ENCODE assay signal across 14 mouse cellular contexts in genomic region chrX:20931963-20932362, GRCm38 (mm10). TPM values are rescaled to one million over a fixed set of nuclear protein-coding genes. Genes with fewer than 3 reads are reported as not detected.
A peak's percentile ranks its signal among the peaks of the same experiment; 100 is the strongest.
DNase-seq lines count a peak whose midpoint lies in the region; ATAC-seq and TF ChIP-seq lines count a peak whose summit lies in the region.
"Had no signal": no experiment of that assay in that cellular context is flagged by ENCODE, and none has a peak within 500 bp of the region (broad histone marks: within the 10 kb centered on the region; RNA-seq: fewer than 3 reads in every experiment).

No protein-coding gene starts in this region.

- H3K4me2 ChIP-seq in liver, embryonic 11.5 days, result no peak overlapping the region
- H3K4me2 ChIP-seq: heart, embryonic 15.5 days; liver, embryonic 15.5 days; midbrain, embryonic 15.5 days; neural tube, embryonic 15.5 days had no signal

- no peak overlapping the region for H3K4me3 ChIP-seq in liver, adult 2 months (ENCODE audit: insufficient read depth, low read depth, low read length)
- H3K4me3 ChIP-seq in liver, embryonic 11.5 days (ENCODE audit: low read depth, low read length), result no peak overlapping the region
- no peak overlapping the region for H3K4me3 ChIP-seq in hindbrain, embryonic 10.5 days
- H3K4me3 ChIP-seq: heart, embryonic 15.5 days; liver, embryonic 15.5 days; midbrain, embryonic 15.5 days; neural tube, embryonic 15.5 days had no signal

- TF ChIP-seq CTCF in liver, adult 2 months (IDR thresholded peaks at IDR 0.05; ENCODE audit: low read depth, low read length), result no peak

- no peaks in the 10 kb centered on the region; the same call in 1 of the 2 replicates for H3K36me3 ChIP-seq in liver, adult 2 months (ENCODE audit: control insufficient read depth, insufficient read depth, low read length)
- no peaks in the 10 kb centered on the region for H3K36me3 ChIP-seq in liver, embryonic 11.5 days (ENCODE audit: control insufficient read depth, insufficient read depth, low read length)
- peaks cover 59% of the 10 kb centered on the region for H3K36me3 ChIP-seq in hindbrain, embryonic 10.5 days
- H3K36me3 ChIP-seq: liver, embryonic 15.5 days had no signal

- H3K4me1 ChIP-seq in liver, adult 2 months (ENCODE audit: control insufficient read depth, insufficient read depth, low read length), result no peaks in the 10 kb centered on the region
- H3K4me1 ChIP-seq in liver, embryonic 11.5 days (replicated peaks; ENCODE audit: control insufficient read depth, insufficient read depth, low read length), result no peaks in the 10 kb centered on the region
- no peaks in the 10 kb centered on the region for H3K4me1 ChIP-seq in hindbrain, embryonic 10.5 days (replicated peaks)
- H3K4me1 ChIP-seq: heart, embryonic 15.5 days; liver, embryonic 15.5 days; midbrain, embryonic 15.5 days; neural tube, embryonic 15.5 days had no signal

- no peak overlapping the region for H3K9ac ChIP-seq in liver, adult 2 months (ENCODE audit: low read depth, low read length)
- H3K9ac ChIP-seq in liver, embryonic 11.5 days (ENCODE audit: low read depth, low read length), result no peak overlapping the region
- H3K9ac ChIP-seq: heart, embryonic 15.5 days; liver, embryonic 15.5 days; midbrain, embryonic 15.5 days; neural tube, embryonic 15.5 days had no signal

- WGBS in liver, adult 2 months, result 82% methylated on average over 1 of the region's 1 CpGs
- 57% methylated on average over 1 of the region's 1 CpGs for WGBS in liver, embryonic 11.5 days
- WGBS in hindbrain, embryonic 10.5 days, result 77% methylated on average over 1 of the region's 1 CpGs

- H3K79me2 ChIP-seq in liver, adult 2 months (ENCODE audit: control insufficient read depth, insufficient read depth, low read length), result no peaks in the 10 kb centered on the region

- H3K9me3 ChIP-seq in liver, embryonic 11.5 days (ENCODE audit: control insufficient read depth, low read length), result no peaks in the 10 kb centered on the region
- peaks cover under 1% of the 10 kb centered on the region; the same call in 1 of the 2 replicates for H3K9me3 ChIP-seq in hindbrain, embryonic 10.5 days
- H3K9me3 ChIP-seq: heart, embryonic 15.5 days; liver, embryonic 15.5 days; midbrain, embryonic 15.5 days; neural tube, embryonic 15.5 days had no signal

- no peak for TF ChIP-seq POLR2A in liver, adult 2 months (IDR thresholded peaks at IDR 0.05; ENCODE audit: extremely low read depth, insufficient read depth, low read length)

- no peaks in the 10 kb centered on the region for H3K27me3 ChIP-seq in liver, adult 2 months (ENCODE audit: control insufficient read depth, insufficient read depth, low read length)
- no peaks in the 10 kb centered on the region for H3K27me3 ChIP-seq in liver, embryonic 11.5 days (replicated peaks; ENCODE audit: control insufficient read depth, insufficient read depth, low read length)
- no peaks in the 10 kb centered on the region for H3K27me3 ChIP-seq in hindbrain, embryonic 10.5 days (ENCODE audit: insufficient read depth, poor library complexity, severe bottlenecking)
- H3K27me3 ChIP-seq: heart, embryonic 15.5 days; liver, embryonic 15.5 days; midbrain, embryonic 15.5 days; neural tube, embryonic 15.5 days had no signal

- peak; percentile 10 for DNase-seq in gastrocnemius, postnatal 25 days
- no peak for DNase-seq in gastrocnemius, adult 18-20 months (ENCODE audit: low spot score)
- peak; percentile 19 for DNase-seq in liver, adult 2 months (ENCODE audit: extremely low read depth, low read depth, low spot score)
- DNase-seq in liver, embryonic 11.5 days (ENCODE audit: low spot score), result no peak
- DNase-seq in lung, postnatal 25 days (ENCODE audit: low spot score), result peak; percentile 36
- DNase-seq in spleen, postnatal 10 days (ENCODE audit: low spot score in 2 of 2), result peak; percentile 9 to 58
- DNase-seq in testis, postnatal 10 days (ENCODE audit: low spot score), result no peak
- no peak for DNase-seq in hindbrain, embryonic 10.5 days (ENCODE audit: low spot score)
- DNase-seq: adrenal gland, adult 8-10 months; thymus, postnatal 14 days had no signal

- no peak overlapping the region for H3K27ac ChIP-seq in liver, adult 2 months (replicated peaks; ENCODE audit: insufficient read depth, low read depth, low read length)
- H3K27ac ChIP-seq in liver, embryonic 11.5 days (ENCODE audit: low read depth, low read length), result no peak overlapping the region
- H3K27ac ChIP-seq in hindbrain, embryonic 10.5 days, result no peak overlapping the region
- H3K27ac ChIP-seq: heart, embryonic 15.5 days; liver, embryonic 15.5 days; midbrain, embryonic 15.5 days; neural tube, embryonic 15.5 days had no signal

- ATAC-seq in liver, embryonic 11.5 days (replicated peaks; ENCODE audit: low FRiP score), result no peak
- ATAC-seq: midbrain, embryonic 15.5 days had no signal

RNA-seq across cellular contexts. Expression of gene Cfp, which starts 0.6 kb away (rescaled TPM):
- 1 to 10 TPM; 3.8 to 6.5 TPM for total RNA-seq in gastrocnemius, postnatal 25 days (2021)
- total RNA-seq in gastrocnemius, adult 18-20 months (2021), result 1 to 10 TPM; 3.0 to 3.7 TPM
- 28.5 and 30.5 TPM in 2 replicates for total RNA-seq in liver, adult 2 months (2014; rRNA removed)
- polyA plus RNA-seq in liver, adult 2 months (2012; rRNA removed), result 18.8 and 32.3 TPM in 2 replicates
- polyA plus RNA-seq in liver, embryonic 11.5 days (2014; fragmentation: Nextera tagmentation; extraction: Ambion mirVana), result 11.5 and 12.0 TPM in 2 replicates
- polyA plus RNA-seq in hindbrain, embryonic 10.5 days (2016; fragmentation: Nextera tagmentation; extraction: Ambion mirVana), result 2.8 and 3.2 TPM in 2 replicates

RNA-seq across cellular contexts. Expression of gene Syn1, which starts 11.2 kb away (rescaled TPM):
- under 1 TPM in 1 of 2 experiments, not detected in 1; 0.24 TPM for total RNA-seq in gastrocnemius, postnatal 25 days (2021)
- total RNA-seq in gastrocnemius, adult 18-20 months (2021), result under 1 TPM; 0.07 TPM
- 0.13 TPM in 1 of 2 replicates, not detected in the other for total RNA-seq in liver, adult 2 months (2014; rRNA removed)
- polyA plus RNA-seq in liver, adult 2 months (2012; rRNA removed), result 0.13 and 0.21 TPM in 2 replicates
- polyA plus RNA-seq in liver, embryonic 11.5 days (2014; fragmentation: Nextera tagmentation; extraction: Ambion mirVana), result 0.48 and 0.60 TPM in 2 replicates
- 5.1 and 11.8 TPM in 2 replicates for polyA plus RNA-seq in hindbrain, embryonic 10.5 days (2016; fragmentation: Nextera tagmentation; extraction: Ambion mirVana)

RNA-seq across cellular contexts. Expression of gene Elk1, which starts 18.4 kb away (rescaled TPM):
- total RNA-seq in gastrocnemius, postnatal 25 days (2021), result 1 to 10 TPM; 6.7 to 7.5 TPM
- 1 to 10 TPM; 5.7 to 6.1 TPM for total RNA-seq in gastrocnemius, adult 18-20 months (2021)
- total RNA-seq in liver, adult 2 months (2014; rRNA removed), result 1.7 and 2.4 TPM in 2 replicates
- 3.7 and 4.0 TPM in 2 replicates for polyA plus RNA-seq in liver, adult 2 months (2012; rRNA removed)
- polyA plus RNA-seq in liver, embryonic 11.5 days (2014; fragmentation: Nextera tagmentation; extraction: Ambion mirVana), result 3.4 and 4.1 TPM in 2 replicates
- 11.1 and 12.4 TPM in 2 replicates for polyA plus RNA-seq in hindbrain, embryonic 10.5 days (2016; fragmentation: Nextera tagmentation; extraction: Ambion mirVana)

RNA-seq across cellular contexts. Expression of gene Uxt, which starts 29.9 kb away (rescaled TPM):
- total RNA-seq in gastrocnemius, postnatal 25 days (2021), result 10 to 100 TPM; 27.5 to 29.9 TPM
- total RNA-seq in gastrocnemius, adult 18-20 months (2021), result 10 to 100 TPM; 34.9 to 35.0 TPM
- total RNA-seq in liver, adult 2 months (2014; rRNA removed), result 32.5 and 33.0 TPM in 2 replicates
- polyA plus RNA-seq in liver, adult 2 months (2012; rRNA removed), result 17.5 and 27.0 TPM in 2 replicates
- polyA plus RNA-seq in liver, embryonic 11.5 days (2014; fragmentation: Nextera tagmentation; extraction: Ambion mirVana), result 62.7 and 66.7 TPM in 2 replicates
- 68.3 and 76.3 TPM in 2 replicates for polyA plus RNA-seq in hindbrain, embryonic 10.5 days (2016; fragmentation: Nextera tagmentation; extraction: Ambion mirVana)

Comparison
In these comparisons a context has a peak if more than half of its experiments do, and no peak if none do; other contexts are left out.
1. DNase-seq: peak in gastrocnemius, postnatal 25 days (single experiment), liver, adult 2 months (single experiment), lung, postnatal 25 days (single experiment) and spleen, postnatal 10 days (2 of 2); none in gastrocnemius, adult 18-20 months (single experiment), liver, embryonic 11.5 days (single experiment), testis, postnatal 10 days (single experiment) and hindbrain, embryonic 10.5 days (single experiment).